21 mouse cellular contexts compared by ENCODE assay signal in the genomic region with DNA sequence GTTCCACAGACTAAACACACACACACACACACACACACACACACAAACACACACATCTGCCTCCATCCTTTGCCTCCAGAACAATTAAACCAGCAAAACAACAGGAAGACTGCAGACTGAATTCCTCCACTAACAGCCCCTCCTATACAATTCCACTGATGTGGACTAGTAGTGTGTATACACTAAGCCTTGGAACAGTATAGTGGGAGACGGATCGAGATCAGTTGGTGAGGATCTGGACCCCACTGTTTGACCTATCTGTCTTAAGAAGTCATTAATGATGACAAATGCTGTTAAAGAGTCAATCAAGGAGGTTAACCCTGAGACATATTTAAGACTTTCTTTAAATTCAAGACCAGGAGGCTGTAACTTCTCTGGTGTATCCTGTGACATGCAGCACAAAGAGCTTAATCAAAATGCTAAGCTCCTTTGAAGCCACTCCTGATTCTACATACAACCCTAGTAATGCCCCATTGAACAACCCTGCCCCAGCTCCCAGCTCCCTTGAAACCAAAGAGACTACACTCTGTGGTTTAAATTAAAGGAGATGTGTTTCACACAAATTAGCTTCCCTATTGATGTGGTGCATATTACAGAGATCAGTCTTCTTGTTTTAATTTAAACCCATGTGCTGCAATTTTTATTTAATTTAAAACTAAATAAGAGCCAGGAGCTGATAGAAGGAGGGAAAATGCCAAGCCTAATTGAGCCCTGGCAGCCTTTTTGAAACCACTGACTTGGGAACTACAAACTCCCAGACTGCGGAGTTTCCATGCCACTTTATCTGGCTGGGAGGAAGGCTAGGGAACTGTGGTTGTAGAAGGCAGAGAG.
DNase-seq lines count a peak whose midpoint lies in the region; ATAC-seq lines count a peak whose summit lies in the region.
"Had no signal": no experiment of that assay in that cellular context is flagged by ENCODE, and none has a peak within 500 bp of the region (broad histone marks: within the 10 kb centered on the region; RNA-seq: fewer than 3 reads in every experiment).

No protein-coding gene starts in this region.

- no peak overlapping the region for H3K4me3 ChIP-seq in embryonic facial prominence, embryonic 11.5 days (ENCODE audit: low read depth, low read length)
- H3K4me3 ChIP-seq in embryonic facial prominence, embryonic 10.5 days: no peak overlapping the region
- H3K4me3 ChIP-seq in kidney, embryonic 16.5 days (ENCODE audit: low read length): no peak overlapping the region
- H3K4me3 ChIP-seq: heart, adult 2 months; heart, embryonic 13.5 days; limb, embryonic 13.5 days; liver, embryonic 13.5 days; midbrain, embryonic 15.5 days had no signal

- no peak; the same call in 1 of the 2 replicates for ATAC-seq in embryonic facial prominence, embryonic 11.5 days (replicated peaks; ENCODE audit: insufficient number of reproducible peaks, low FRiP score, low TSS enrichment, low read depth)
- ATAC-seq in kidney, embryonic 16.5 days (ENCODE audit: low FRiP score, low TSS enrichment): peak; percentile 84
- ATAC-seq in erythroblast, adult 5-6 weeks (replicated peaks; ENCODE audit: low FRiP score, poor library complexity, severe bottlenecking): no peak
- ATAC-seq: hindbrain, postnatal 0 days; intestine, embryonic 16.5 days; midbrain, embryonic 15.5 days had no signal

- WGBS in embryonic facial prominence, embryonic 11.5 days: 76% methylated on average over 3 of the region's 3 CpGs
- 79% methylated on average over 3 of the region's 3 CpGs for WGBS in embryonic facial prominence, embryonic 10.5 days
- 31% methylated on average over 3 of the region's 3 CpGs for WGBS in kidney, embryonic 16.5 days

- no peak overlapping the region for H3K4me2 ChIP-seq in embryonic facial prominence, embryonic 11.5 days (ENCODE audit: low read depth, low read length)
- H3K4me2 ChIP-seq in kidney, embryonic 16.5 days (replicated peaks; ENCODE audit: low read depth, low read length): no peak overlapping the region
- H3K4me2 ChIP-seq: heart, embryonic 13.5 days; limb, embryonic 13.5 days; liver, embryonic 13.5 days; midbrain, embryonic 15.5 days had no signal

- no peaks in the 10 kb centered on the region for H3K9me3 ChIP-seq in embryonic facial prominence, embryonic 11.5 days (replicated peaks; ENCODE audit: control insufficient read depth, low read length)
- no peaks in the 10 kb centered on the region for H3K9me3 ChIP-seq in embryonic facial prominence, embryonic 10.5 days
- no peaks in the 10 kb centered on the region for H3K9me3 ChIP-seq in kidney, embryonic 16.5 days (ENCODE audit: low read length)
- H3K9me3 ChIP-seq: heart, embryonic 13.5 days; limb, embryonic 13.5 days; liver, embryonic 13.5 days; midbrain, embryonic 15.5 days had no signal

- no peaks in the 10 kb centered on the region for H3K36me3 ChIP-seq in embryonic facial prominence, embryonic 11.5 days (replicated peaks; ENCODE audit: control insufficient read depth, insufficient read depth, low read depth, low read length)
- no peaks in the 10 kb centered on the region for H3K36me3 ChIP-seq in embryonic facial prominence, embryonic 10.5 days (replicated peaks)
- H3K36me3 ChIP-seq in kidney, embryonic 16.5 days (ENCODE audit: insufficient read depth, low read length): no peaks in the 10 kb centered on the region
- H3K36me3 ChIP-seq: heart, embryonic 13.5 days; limb, embryonic 13.5 days; liver, embryonic 13.5 days; midbrain, embryonic 15.5 days had no signal

- no peaks in the 10 kb centered on the region for H3K27me3 ChIP-seq in embryonic facial prominence, embryonic 11.5 days (ENCODE audit: control insufficient read depth, insufficient read depth, low read length)
- H3K27me3 ChIP-seq in embryonic facial prominence, embryonic 10.5 days (replicated peaks; ENCODE audit: low read depth, poor library complexity, severe bottlenecking): no peaks in the 10 kb centered on the region
- no peaks in the 10 kb centered on the region for H3K27me3 ChIP-seq in kidney, embryonic 16.5 days (ENCODE audit: insufficient read depth, low read length)
- H3K27me3 ChIP-seq: heart, embryonic 13.5 days; limb, embryonic 13.5 days; liver, embryonic 13.5 days; midbrain, embryonic 15.5 days had no signal

- no peak overlapping the region for H3K27ac ChIP-seq in embryonic facial prominence, embryonic 11.5 days (replicated peaks; ENCODE audit: low read depth, low read length)
- H3K27ac ChIP-seq in embryonic facial prominence, embryonic 10.5 days (replicated peaks): no peak overlapping the region
- H3K27ac ChIP-seq in kidney, embryonic 16.5 days (ENCODE audit: low read length): no peak overlapping the region
- H3K27ac ChIP-seq: heart, adult 2 months; heart, embryonic 13.5 days; hindbrain, postnatal 0 days; limb, embryonic 13.5 days; liver, embryonic 13.5 days; midbrain, embryonic 15.5 days had no signal

- no peak overlapping the region for H3K9ac ChIP-seq in embryonic facial prominence, embryonic 11.5 days (replicated peaks; ENCODE audit: low read length)
- no peak overlapping the region for H3K9ac ChIP-seq in kidney, embryonic 16.5 days (replicated peaks; ENCODE audit: low read length)
- H3K9ac ChIP-seq: heart, embryonic 13.5 days; limb, embryonic 13.5 days; liver, embryonic 13.5 days; midbrain, embryonic 15.5 days had no signal

- DNase-seq in embryonic facial prominence, embryonic 11.5 days (ENCODE audit: low spot score): peak; percentile 35
- DNase-seq in embryonic facial prominence, embryonic 10.5 days (ENCODE audit: low spot score): no peak
- no peak for DNase-seq in kidney, postnatal 36 days
- peak; percentile 41 for DNase-seq in Muller cell, postnatal 12 days (ENCODE audit: inconsistent ontology term)
- DNase-seq in fibroblast of lung, adult 2 months (ENCODE audit: low read depth): peak; percentile 20
- DNase-seq: adrenal gland, postnatal 10 days; cerebellum, adult 8-10 months; gastrocnemius, postnatal 14 days; heart, adult 2 months; heart, postnatal 14 days; kidney, postnatal 14 days; liver, embryonic 13.5 days; lung, adult 2 months; lung, postnatal 14 days had no signal

- no peaks in the 10 kb centered on the region for H3K4me1 ChIP-seq in embryonic facial prominence, embryonic 11.5 days (ENCODE audit: control insufficient read depth, insufficient read depth, low read length)
- H3K4me1 ChIP-seq in embryonic facial prominence, embryonic 10.5 days: no peaks in the 10 kb centered on the region
- H3K4me1 ChIP-seq in kidney, embryonic 16.5 days (ENCODE audit: insufficient read depth, low read length): no peaks in the 10 kb centered on the region
- H3K4me1 ChIP-seq: heart, embryonic 13.5 days; limb, embryonic 13.5 days; liver, embryonic 13.5 days; midbrain, embryonic 15.5 days had no signal

Comparison
In these comparisons a context has a peak if more than half of its experiments do, and no peak if none do; other contexts are left out.
1. DNase-seq: peak in embryonic facial prominence, embryonic 11.5 days (single experiment), Muller cell, postnatal 12 days (single experiment) and fibroblast of lung, adult 2 months (single experiment); none in embryonic facial prominence, embryonic 10.5 days (single experiment) and kidney, postnatal 36 days (0 of 2).